In the genomic region with DNA sequence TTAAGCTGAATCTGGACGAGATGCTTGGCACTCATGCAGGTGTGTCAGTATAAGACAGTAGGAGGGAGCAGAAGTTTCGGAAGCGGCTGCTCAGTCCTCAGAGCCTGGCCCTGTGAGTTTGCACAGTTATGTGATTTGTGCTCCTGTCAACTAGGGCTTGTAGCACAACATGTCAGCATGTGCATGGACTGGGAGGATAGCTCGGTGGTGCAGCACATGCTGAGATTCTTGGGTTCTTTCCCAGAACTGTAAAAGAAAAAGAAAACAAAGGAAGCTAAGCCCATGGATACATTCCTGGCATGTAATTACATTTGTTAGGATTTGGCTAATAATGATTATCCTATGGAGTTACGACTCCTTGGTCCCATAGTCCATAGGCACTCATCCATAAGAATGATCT, we compare ENCODE assay signal across 19 mouse cellular contexts. TPM values are rescaled to one million over a fixed set of nuclear protein-coding genes. Genes with fewer than 3 reads are reported as not detected.
DNase-seq lines count a peak whose midpoint lies in the region; ATAC-seq lines count a peak whose summit lies in the region.
"Had no signal": no experiment of that assay in that cellular context is flagged by ENCODE, and none has a peak within 500 bp of the region (broad histone marks: within the 10 kb centered on the region; RNA-seq: fewer than 3 reads in every experiment).

No protein-coding gene starts in this region.

- WGBS in forebrain, embryonic 15.5 days = 41% methylated on average over 5 of the region's 5 CpGs
- 89% methylated on average over 5 of the region's 5 CpGs for WGBS in forebrain, embryonic 10.5 days
- WGBS in hindbrain, embryonic 14.5 days = 67% methylated on average over 5 of the region's 5 CpGs
- 89% methylated on average over 5 of the region's 5 CpGs for WGBS in hindbrain, embryonic 10.5 days
- 35% methylated on average over 5 of the region's 5 CpGs for WGBS in forebrain, embryonic 16.5 days

- H3K27me3 ChIP-seq in forebrain, embryonic 15.5 days = no peaks in the 10 kb centered on the region
- no peaks in the 10 kb centered on the region for H3K27me3 ChIP-seq in forebrain, embryonic 10.5 days (ENCODE audit: poor library complexity, severe bottlenecking)
- H3K27me3 ChIP-seq in hindbrain, embryonic 14.5 days (ENCODE audit: control insufficient read depth, insufficient read depth, low read length) = no peaks in the 10 kb centered on the region
- H3K27me3 ChIP-seq in hindbrain, embryonic 10.5 days (ENCODE audit: insufficient read depth, poor library complexity, severe bottlenecking) = no peaks in the 10 kb centered on the region
- H3K27me3 ChIP-seq in forebrain, embryonic 16.5 days (replicated peaks; ENCODE audit: control insufficient read depth, insufficient read depth, low read length) = no peaks in the 10 kb centered on the region
- H3K27me3 ChIP-seq: CH12.LX; embryonic facial prominence, embryonic 15.5 days; heart, embryonic 12.5 days; hindbrain, embryonic 13.5 days had no signal

- no peak for ATAC-seq in forebrain, embryonic 15.5 days (replicated peaks)
- peak; percentile 27; the same call in 1 of the 2 replicates for ATAC-seq in hindbrain, embryonic 14.5 days (ENCODE audit: low FRiP score)
- peak; percentile 55; the same call in 1 of the 2 replicates for ATAC-seq in forebrain, embryonic 16.5 days

- no peaks in the 10 kb centered on the region for H3K9me3 ChIP-seq in forebrain, embryonic 15.5 days
- H3K9me3 ChIP-seq in forebrain, embryonic 10.5 days = peaks cover 7% of the 10 kb centered on the region; the same call in 1 of the 2 replicates
- no peaks in the 10 kb centered on the region for H3K9me3 ChIP-seq in hindbrain, embryonic 14.5 days (ENCODE audit: control insufficient read depth, low read length)
- peaks cover 4% of the 10 kb centered on the region; the same call in 1 of the 2 replicates for H3K9me3 ChIP-seq in hindbrain, embryonic 10.5 days
- H3K9me3 ChIP-seq in forebrain, embryonic 16.5 days (ENCODE audit: control insufficient read depth, low read length) = no peaks in the 10 kb centered on the region
- H3K9me3 ChIP-seq: embryonic facial prominence, embryonic 15.5 days; heart, embryonic 12.5 days; hindbrain, embryonic 13.5 days had no signal

- H3K4me1 ChIP-seq in forebrain, embryonic 15.5 days = peaks cover 7% of the 10 kb centered on the region
- H3K4me1 ChIP-seq in forebrain, embryonic 10.5 days = peaks cover under 1% of the 10 kb centered on the region; the same call in 1 of the 2 replicates
- H3K4me1 ChIP-seq in hindbrain, embryonic 14.5 days (replicated peaks; ENCODE audit: control insufficient read depth, insufficient read depth, low read length) = no peaks in the 10 kb centered on the region
- no peaks in the 10 kb centered on the region for H3K4me1 ChIP-seq in hindbrain, embryonic 10.5 days (replicated peaks)
- peaks cover 8% of the 10 kb centered on the region for H3K4me1 ChIP-seq in forebrain, embryonic 16.5 days (replicated peaks; ENCODE audit: control insufficient read depth, insufficient read depth, low read length)
- H3K4me1 ChIP-seq: embryonic facial prominence, embryonic 15.5 days; hindbrain, embryonic 13.5 days had no signal

- no peak overlapping the region for H3K9ac ChIP-seq in forebrain, embryonic 15.5 days (replicated peaks)
- no peak overlapping the region for H3K9ac ChIP-seq in hindbrain, embryonic 14.5 days
- no peak overlapping the region for H3K9ac ChIP-seq in forebrain, embryonic 16.5 days (replicated peaks; ENCODE audit: low read depth, low read length)
- H3K9ac ChIP-seq: embryonic facial prominence, embryonic 15.5 days; heart, embryonic 12.5 days; hindbrain, embryonic 13.5 days had no signal

- H3K36me3 ChIP-seq in forebrain, embryonic 15.5 days = peaks cover 70% of the 10 kb centered on the region
- H3K36me3 ChIP-seq in forebrain, embryonic 10.5 days (replicated peaks) = peaks cover 98% of the 10 kb centered on the region
- H3K36me3 ChIP-seq in hindbrain, embryonic 14.5 days (replicated peaks; ENCODE audit: control insufficient read depth, insufficient read depth) = peaks cover 94% of the 10 kb centered on the region
- H3K36me3 ChIP-seq in hindbrain, embryonic 10.5 days = peaks cover 98% of the 10 kb centered on the region
- H3K36me3 ChIP-seq in forebrain, embryonic 16.5 days (ENCODE audit: control insufficient read depth, insufficient read depth) = peaks cover 34% of the 10 kb centered on the region

- H3K27ac ChIP-seq in forebrain, embryonic 15.5 days (replicated peaks) = 0 out of 2 replicates have a peak overlapping the region, but pooled peaks have one; percentile 17
- H3K27ac ChIP-seq in forebrain, embryonic 10.5 days = no peak overlapping the region
- no peak overlapping the region for H3K27ac ChIP-seq in hindbrain, embryonic 14.5 days
- H3K27ac ChIP-seq in hindbrain, embryonic 10.5 days = no peak overlapping the region
- no peak overlapping the region for H3K27ac ChIP-seq in forebrain, embryonic 16.5 days (ENCODE audit: low read length)
- H3K27ac ChIP-seq: embryonic facial prominence, embryonic 15.5 days had no signal

- no peak overlapping the region for H3K4me2 ChIP-seq in forebrain, embryonic 15.5 days (replicated peaks)
- no peak overlapping the region for H3K4me2 ChIP-seq in hindbrain, embryonic 14.5 days (replicated peaks)
- H3K4me2 ChIP-seq in forebrain, embryonic 16.5 days (ENCODE audit: low read length) = no peak overlapping the region
- H3K4me2 ChIP-seq: embryonic facial prominence, embryonic 15.5 days; heart, embryonic 12.5 days; hindbrain, embryonic 13.5 days had no signal

- DNase-seq in forebrain, embryonic 10.5 days (ENCODE audit: extremely low spot score, low spot score) = no peak
- no peak for DNase-seq in hindbrain, embryonic 14.5 days (ENCODE audit: low spot score)
- no peak for DNase-seq in hindbrain, embryonic 10.5 days (ENCODE audit: low spot score)
- DNase-seq in Muller cell, postnatal 12 days (ENCODE audit: inconsistent ontology term) = peak; percentile 34
- DNase-seq in embryo, embryonic 10 days (ENCODE audit: low spot score) = no peak
- DNase-seq: adrenal gland, adult 2 months; cerebellum, adult 2 months; cerebellum, postnatal 10 days; embryo, embryonic 11 days; heart, adult 2 months; heart, postnatal 4 days; kidney, adult 11 months had no signal

- H3K4me3 ChIP-seq in forebrain, embryonic 15.5 days = no peak overlapping the region
- H3K4me3 ChIP-seq in forebrain, embryonic 10.5 days = no peak overlapping the region
- H3K4me3 ChIP-seq in hindbrain, embryonic 14.5 days (replicated peaks; ENCODE audit: low read length) = no peak overlapping the region
- H3K4me3 ChIP-seq in hindbrain, embryonic 10.5 days = no peak overlapping the region
- no peak overlapping the region for H3K4me3 ChIP-seq in forebrain, embryonic 16.5 days (replicated peaks; ENCODE audit: low read length)
- H3K4me3 ChIP-seq: embryonic facial prominence, embryonic 15.5 days; erythroblast, embryonic 14.5 days; heart, adult 2 months; heart, embryonic 12.5 days; hindbrain, embryonic 13.5 days had no signal

RNA-seq across cellular contexts. Expression of gene Dcaf8, which starts 25.3 kb away (rescaled TPM):
- polyA plus RNA-seq in forebrain, embryonic 15.5 days (2015; fragmentation: Nextera tagmentation; extraction: Ambion mirVana) = 104 and 109 TPM in 2 replicates
- 132 and 138 TPM in 2 replicates for polyA plus RNA-seq in forebrain, embryonic 10.5 days (2016; fragmentation: Nextera tagmentation; extraction: Ambion mirVana)
- polyA plus RNA-seq in hindbrain, embryonic 14.5 days (2014; fragmentation: Nextera tagmentation; extraction: Ambion mirVana) = 70.1 and 71.7 TPM in 2 replicates
- polyA plus RNA-seq in hindbrain, embryonic 10.5 days (2016; fragmentation: Nextera tagmentation; extraction: Ambion mirVana) = 120 and 125 TPM in 2 replicates
- 106 and 107 TPM in 2 replicates for polyA plus RNA-seq in forebrain, embryonic 16.5 days (2015; fragmentation: Nextera tagmentation; extraction: Ambion mirVana)

RNA-seq across cellular contexts. Expression of gene Pea15a, which starts 33.4 kb away (rescaled TPM):
- 462 and 488 TPM in 2 replicates for polyA plus RNA-seq in forebrain, embryonic 15.5 days (2015; fragmentation: Nextera tagmentation; extraction: Ambion mirVana)
- polyA plus RNA-seq in forebrain, embryonic 10.5 days (2016; fragmentation: Nextera tagmentation; extraction: Ambion mirVana) = 282 and 292 TPM in 2 replicates
- 363 and 428 TPM in 2 replicates for polyA plus RNA-seq in hindbrain, embryonic 14.5 days (2014; fragmentation: Nextera tagmentation; extraction: Ambion mirVana)
- 295 and 370 TPM in 2 replicates for polyA plus RNA-seq in hindbrain, embryonic 10.5 days (2016; fragmentation: Nextera tagmentation; extraction: Ambion mirVana)
- polyA plus RNA-seq in forebrain, embryonic 16.5 days (2015; fragmentation: Nextera tagmentation; extraction: Ambion mirVana) = 472 and 511 TPM in 2 replicates

RNA-seq across cellular contexts. Expression of gene Casq1, which starts 46.5 kb away (rescaled TPM):
- polyA plus RNA-seq in forebrain, embryonic 15.5 days (2015; fragmentation: Nextera tagmentation; extraction: Ambion mirVana) = 6.2 and 6.4 TPM in 2 replicates
- polyA plus RNA-seq in forebrain, embryonic 10.5 days (2016; fragmentation: Nextera tagmentation; extraction: Ambion mirVana) = 0.69 and 0.99 TPM in 2 replicates
- 1.4 and 2.2 TPM in 2 replicates for polyA plus RNA-seq in hindbrain, embryonic 14.5 days (2014; fragmentation: Nextera tagmentation; extraction: Ambion mirVana)
- 1.3 and 2.0 TPM in 2 replicates for polyA plus RNA-seq in hindbrain, embryonic 10.5 days (2016; fragmentation: Nextera tagmentation; extraction: Ambion mirVana)
- 4.7 and 7.2 TPM in 2 replicates for polyA plus RNA-seq in forebrain, embryonic 16.5 days (2015; fragmentation: Nextera tagmentation; extraction: Ambion mirVana)
- polyA plus RNA-seq: erythroblast, embryonic 14.5 days had no signal

RNA-seq across cellular contexts. Expression of gene Pex19, which starts 46.6 kb away (rescaled TPM):
- 155 and 160 TPM in 2 replicates for polyA plus RNA-seq in forebrain, embryonic 15.5 days (2015; fragmentation: Nextera tagmentation; extraction: Ambion mirVana)
- 153 and 159 TPM in 2 replicates for polyA plus RNA-seq in forebrain, embryonic 10.5 days (2016; fragmentation: Nextera tagmentation; extraction: Ambion mirVana)
- 150 and 153 TPM in 2 replicates for polyA plus RNA-seq in hindbrain, embryonic 14.5 days (2014; fragmentation: Nextera tagmentation; extraction: Ambion mirVana)
- 183 and 210 TPM in 2 replicates for polyA plus RNA-seq in hindbrain, embryonic 10.5 days (2016; fragmentation: Nextera tagmentation; extraction: Ambion mirVana)
- polyA plus RNA-seq in forebrain, embryonic 16.5 days (2015; fragmentation: Nextera tagmentation; extraction: Ambion mirVana) = 155 and 157 TPM in 2 replicates
